Mouse (Mus musculus): ENCODE results near the gene Mfsd4b3. TPM values are rescaled to one million over a fixed set of nuclear protein-coding genes. Genes with fewer than 3 reads are reported as not detected.
"Not testable (repeated sequence)": the region's sequence is repeated elsewhere in the genome, so short reads cannot be mapped to it uniquely, and the experiment has no call there.

The Mfsd4b3 gene
- total RNA-seq (2014; fragmentation: Nextera tagmentation): not detected in 2 replicates
- total RNA-seq (2017): not detected in 2 replicates

- peak; percentile 99 for ATAC-seq (replicated peaks; ENCODE audit: low FRiP score, low TSS enrichment, poor library complexity, severe bottlenecking)
Observed at GRCm38 (mm10) chr10:39959761-39960440, at the start of gene Mfsd4b3. TSS of gene Mfsd4b3 (minus strand) at chr10:39960153.

- ATAC-seq (replicated peaks; ENCODE audit: low FRiP score, low TSS enrichment, poor library complexity, severe bottlenecking): no peak
Observed at GRCm38 (mm10) chr10:40009591-40009990, 49.6 kb upstream of the Mfsd4b3 start.

- not testable (repeated sequence) for ATAC-seq (replicated peaks; ENCODE audit: low FRiP score, low TSS enrichment, poor library complexity, severe bottlenecking)
Observed at GRCm38 (mm10) chr10:40008847-40009246, 48.9 kb upstream of the Mfsd4b3 start.

- ATAC-seq (replicated peaks; ENCODE audit: low FRiP score, low TSS enrichment, poor library complexity, severe bottlenecking): no peak
Observed at GRCm38 (mm10) chr10:40007953-40008352, 48.0 kb upstream of the Mfsd4b3 start.

- ATAC-seq (replicated peaks; ENCODE audit: low FRiP score, low TSS enrichment, poor library complexity, severe bottlenecking): no peak
Observed at GRCm38 (mm10) chr10:40006963-40007362, 47.0 kb upstream of the Mfsd4b3 start.

GRCm38 (mm10) chr10:40000746-40001145 is 40.8 kb upstream of the Mfsd4b3 start:
- ATAC-seq (replicated peaks; ENCODE audit: low FRiP score, low TSS enrichment, poor library complexity, severe bottlenecking): no peak

- ATAC-seq (replicated peaks; ENCODE audit: low FRiP score, low TSS enrichment, poor library complexity, severe bottlenecking): peak; percentile 88
Observed at GRCm38 (mm10) chr10:39991155-39991554, 31.2 kb upstream of the Mfsd4b3 start.

- no peak for ATAC-seq (replicated peaks; ENCODE audit: low FRiP score, low TSS enrichment, poor library complexity, severe bottlenecking)
Observed at GRCm38 (mm10) chr10:39986466-39986865, 26.5 kb upstream of the Mfsd4b3 start, which contains the start of gene Mfsd4b5. TSS of gene Mfsd4b5 (minus strand) at chr10:39986646.

GRCm38 (mm10) chr10:39982604-39983003 is 22.7 kb upstream of the Mfsd4b3 start:
- ATAC-seq (replicated peaks; ENCODE audit: low FRiP score, low TSS enrichment, poor library complexity, severe bottlenecking): no peak

- no peak for ATAC-seq (replicated peaks; ENCODE audit: low FRiP score, low TSS enrichment, poor library complexity, severe bottlenecking)
Observed at GRCm38 (mm10) chr10:39978231-39978630, 18.3 kb upstream of the Mfsd4b3 start.

- ATAC-seq (replicated peaks; ENCODE audit: low FRiP score, low TSS enrichment, poor library complexity, severe bottlenecking): no peak
Observed at GRCm38 (mm10) chr10:39977346-39977745, 17.4 kb upstream of the Mfsd4b3 start.

GRCm38 (mm10) chr10:39975771-39976170 is 15.8 kb upstream of the Mfsd4b3 start:
- no peak for ATAC-seq (replicated peaks; ENCODE audit: low FRiP score, low TSS enrichment, poor library complexity, severe bottlenecking)

- ATAC-seq (replicated peaks; ENCODE audit: low FRiP score, low TSS enrichment, poor library complexity, severe bottlenecking): no peak
Observed at GRCm38 (mm10) chr10:39974982-39975381, 15.0 kb upstream of the Mfsd4b3 start.

- ATAC-seq (replicated peaks; ENCODE audit: low FRiP score, low TSS enrichment, poor library complexity, severe bottlenecking): no peak
Observed at GRCm38 (mm10) chr10:39967512-39967911, 7.6 kb upstream of the Mfsd4b3 start.

- no peak for ATAC-seq (replicated peaks; ENCODE audit: low FRiP score, low TSS enrichment, poor library complexity, severe bottlenecking)
Observed at GRCm38 (mm10) chr10:39961906-39962305, 2.0 kb upstream of the Mfsd4b3 start.

- ATAC-seq (replicated peaks; ENCODE audit: low FRiP score, low TSS enrichment, poor library complexity, severe bottlenecking): no peak
Observed at GRCm38 (mm10) chr10:39960441-39960822, 479 bp upstream of the Mfsd4b3 start.

GRCm38 (mm10) chr10:39958266-39958665 is 1.7 kb downstream of the Mfsd4b3 start:
- ATAC-seq (replicated peaks; ENCODE audit: low FRiP score, low TSS enrichment, poor library complexity, severe bottlenecking): no peak

GRCm38 (mm10) chr10:39956340-39956878 is 3.5 kb downstream of the Mfsd4b3 start:
- no peak for ATAC-seq (replicated peaks; ENCODE audit: low FRiP score, low TSS enrichment, poor library complexity, severe bottlenecking)

GRCm38 (mm10) chr10:39955163-39955562 is 4.8 kb downstream of the Mfsd4b3 start:
- no peak for ATAC-seq (replicated peaks; ENCODE audit: low FRiP score, low TSS enrichment, poor library complexity, severe bottlenecking)

GRCm38 (mm10) chr10:39949377-39949954 is 10.5 kb downstream of the Mfsd4b3 start:
- no peak for ATAC-seq (replicated peaks; ENCODE audit: low FRiP score, low TSS enrichment, poor library complexity, severe bottlenecking)

- ATAC-seq (replicated peaks; ENCODE audit: low FRiP score, low TSS enrichment, poor library complexity, severe bottlenecking): not testable (repeated sequence)
Observed at GRCm38 (mm10) chr10:39947195-39947594, 12.8 kb downstream of the Mfsd4b3 start.

Data from megakaryocyte-erythroid progenitor cell, adult 5-6 weeks (primary cell).